Comparison of ENCODE assay signal across 10 mouse cellular contexts in genomic region chr17:28777231-28778005, GRCm38 (mm10). TPM values are rescaled to one million over a fixed set of nuclear protein-coding genes. Genes with fewer than 3 reads are reported as not detected.
DNase-seq lines count a peak whose midpoint lies in the region; ATAC-seq and TF ChIP-seq lines count a peak whose summit lies in the region.
"Had no signal": no experiment of that assay in that cellular context is flagged by ENCODE, and none has a peak within 500 bp of the region (broad histone marks: within the 10 kb centered on the region; RNA-seq: fewer than 3 reads in every experiment).

No protein-coding gene starts in this region.

- H3K4me1 ChIP-seq in hindbrain, postnatal 0 days (ENCODE audit: insufficient read depth, low read length): no peaks in the 10 kb centered on the region
- no peaks in the 10 kb centered on the region for H3K4me1 ChIP-seq in hindbrain, embryonic 11.5 days (replicated peaks; ENCODE audit: control insufficient read depth, insufficient read depth, low read length)
- no peaks in the 10 kb centered on the region for H3K4me1 ChIP-seq in midbrain, embryonic 13.5 days (replicated peaks)

- WGBS in hindbrain, postnatal 0 days: 71% methylated on average over 16 of the region's 16 CpGs
- 83% methylated on average over 16 of the region's 16 CpGs for WGBS in hindbrain, embryonic 11.5 days
- WGBS in midbrain, embryonic 13.5 days: 87% methylated on average over 16 of the region's 16 CpGs

- no peak for TF ChIP-seq CTCF in hindbrain, postnatal 0 days (IDR thresholded peaks at IDR 0.05; ENCODE audit: low read depth)

- intact Hi-C loops in gastrocnemius, postnatal 14 days (cut with DNase I; ENCODE audit: low total_unique reads): no loop called here

- no peaks in the 10 kb centered on the region for H3K27me3 ChIP-seq in hindbrain, postnatal 0 days (ENCODE audit: insufficient read depth, low read length)
- H3K27me3 ChIP-seq in hindbrain, embryonic 11.5 days (ENCODE audit: control insufficient read depth, insufficient read depth, low read length): no peaks in the 10 kb centered on the region
- H3K27me3 ChIP-seq in midbrain, embryonic 13.5 days: no peaks in the 10 kb centered on the region

- H3K9ac ChIP-seq in hindbrain, postnatal 0 days (replicated peaks; ENCODE audit: low read length): no peak overlapping the region
- no peak overlapping the region for H3K9ac ChIP-seq in hindbrain, embryonic 11.5 days (ENCODE audit: low read depth, low read length)
- no peak overlapping the region for H3K9ac ChIP-seq in midbrain, embryonic 13.5 days (replicated peaks)
- H3K9ac ChIP-seq: hindbrain, embryonic 12.5 days; lung, embryonic 14.5 days had no signal

- no peaks in the 10 kb centered on the region for H3K9me3 ChIP-seq in hindbrain, postnatal 0 days (ENCODE audit: low read length)
- no peaks in the 10 kb centered on the region for H3K9me3 ChIP-seq in hindbrain, embryonic 11.5 days (ENCODE audit: control insufficient read depth, low read length)
- H3K9me3 ChIP-seq in midbrain, embryonic 13.5 days: no peaks in the 10 kb centered on the region
- H3K9me3 ChIP-seq: hindbrain, embryonic 12.5 days had no signal

- ATAC-seq in hindbrain, postnatal 0 days: 0 out of 2 replicates have a peak, but pooled peaks have one; percentile 56
- no peak for ATAC-seq in hindbrain, embryonic 11.5 days (ENCODE audit: low FRiP score)
- no peak for ATAC-seq in midbrain, embryonic 13.5 days

- H3K27ac ChIP-seq in hindbrain, postnatal 0 days: no peak overlapping the region
- no peak overlapping the region for H3K27ac ChIP-seq in hindbrain, embryonic 11.5 days (ENCODE audit: low read depth, low read length)
- H3K27ac ChIP-seq in midbrain, embryonic 13.5 days: no peak overlapping the region
- H3K27ac ChIP-seq: hindbrain, embryonic 12.5 days had no signal

- H3K36me3 ChIP-seq in hindbrain, postnatal 0 days (ENCODE audit: insufficient read depth, low read length): no peaks in the 10 kb centered on the region
- H3K36me3 ChIP-seq in hindbrain, embryonic 11.5 days (ENCODE audit: control insufficient read depth, insufficient read depth, low read length): no peaks in the 10 kb centered on the region
- H3K36me3 ChIP-seq in midbrain, embryonic 13.5 days: no peaks in the 10 kb centered on the region
- H3K36me3 ChIP-seq: hindbrain, embryonic 12.5 days had no signal

- H3K4me3 ChIP-seq in hindbrain, postnatal 0 days (ENCODE audit: low read length): no peak overlapping the region
- H3K4me3 ChIP-seq in hindbrain, embryonic 11.5 days (ENCODE audit: low read depth, low read length): no peak overlapping the region
- no peak overlapping the region for H3K4me3 ChIP-seq in midbrain, embryonic 13.5 days (replicated peaks)
- H3K4me3 ChIP-seq: hindbrain, embryonic 12.5 days had no signal

- H3K4me2 ChIP-seq in hindbrain, postnatal 0 days (ENCODE audit: low read depth, low read length): no peak overlapping the region
- no peak overlapping the region for H3K4me2 ChIP-seq in hindbrain, embryonic 11.5 days (replicated peaks; ENCODE audit: low read depth, low read length)
- H3K4me2 ChIP-seq in midbrain, embryonic 13.5 days (replicated peaks): no peak overlapping the region
- H3K4me2 ChIP-seq: hindbrain, embryonic 12.5 days; lung, embryonic 14.5 days had no signal

- peak; percentile 52 for DNase-seq in hindbrain, postnatal 0 days (ENCODE audit: low spot score)
- DNase-seq in hindbrain, embryonic 11.5 days (ENCODE audit: low spot score): no peak
- DNase-seq in 3T3-L1 (ENCODE audit: low read depth, low spot score): peak; percentile 18
- DNase-seq in cerebellum, adult 11 months: peak; percentile 97
- peak; percentile 72 for DNase-seq in gastrocnemius, postnatal 14 days
- no peak for DNase-seq in urinary bladder, postnatal 25 days (ENCODE audit: low spot score)
- no peak for DNase-seq in embryo, embryonic 10.5 days (ENCODE audit: low spot score)
- DNase-seq: lung, embryonic 14.5 days had no signal

RNA-seq across cellular contexts. Expression of gene Mapk13, which starts 8.3 kb away (rescaled TPM):
- total RNA-seq in hindbrain, postnatal 0 days (2014; rRNA removed): 0.37 TPM in 1 of 2 replicates, not detected in the other
- polyA plus RNA-seq in hindbrain, postnatal 0 days (2015; fragmentation: Nextera tagmentation; extraction: Ambion mirVana): 1.7 and 1.9 TPM in 2 replicates
- polyA plus RNA-seq in hindbrain, embryonic 11.5 days (2014; fragmentation: Nextera tagmentation; extraction: Ambion mirVana): 3.3 TPM in 2 replicates
- under 1 TPM; 0.24 to 0.39 TPM for total RNA-seq in gastrocnemius, postnatal 14 days (2021)
- polyA plus RNA-seq in midbrain, embryonic 13.5 days (2015; fragmentation: Nextera tagmentation; extraction: Ambion mirVana): 0.58 and 0.96 TPM in 2 replicates

RNA-seq across cellular contexts. Expression of gene Brpf3, which starts 23.5 kb away (rescaled TPM):
- 10.1 and 16.5 TPM in 2 replicates for total RNA-seq in hindbrain, postnatal 0 days (2014; rRNA removed)
- polyA plus RNA-seq in hindbrain, postnatal 0 days (2015; fragmentation: Nextera tagmentation; extraction: Ambion mirVana): 4.5 and 4.7 TPM in 2 replicates
- 7.1 and 9.8 TPM in 2 replicates for polyA plus RNA-seq in hindbrain, embryonic 11.5 days (2014; fragmentation: Nextera tagmentation; extraction: Ambion mirVana)
- 10 to 100 TPM; 14.5 to 15.0 TPM for total RNA-seq in gastrocnemius, postnatal 14 days (2021)
- polyA plus RNA-seq in midbrain, embryonic 13.5 days (2015; fragmentation: Nextera tagmentation; extraction: Ambion mirVana): 9.2 and 11.0 TPM in 2 replicates

RNA-seq across cellular contexts. Expression of gene AC170998.1, which starts 51.5 kb away (rescaled TPM):
- 2.3 and 4.3 TPM in 2 replicates for total RNA-seq in hindbrain, postnatal 0 days (2014; rRNA removed)
- polyA plus RNA-seq in hindbrain, postnatal 0 days (2015; fragmentation: Nextera tagmentation; extraction: Ambion mirVana): 3.1 and 3.4 TPM in 2 replicates
- polyA plus RNA-seq in hindbrain, embryonic 11.5 days (2014; fragmentation: Nextera tagmentation; extraction: Ambion mirVana): 0.70 and 1.5 TPM in 2 replicates
- total RNA-seq in gastrocnemius, postnatal 14 days (2021): under 1 TPM in 1 of 2 experiments, not detected in 1; 0.53 TPM
- polyA plus RNA-seq in midbrain, embryonic 13.5 days (2015; fragmentation: Nextera tagmentation; extraction: Ambion mirVana): 1.8 and 2.3 TPM in 2 replicates

Comparison
In these comparisons a context has a peak if more than half of its experiments do, and no peak if none do; other contexts are left out.
1. DNase-seq: peak in hindbrain, postnatal 0 days (single experiment), 3T3-L1 (single experiment), cerebellum, adult 11 months (single experiment) and gastrocnemius, postnatal 14 days (single experiment); none in hindbrain, embryonic 11.5 days (single experiment), urinary bladder, postnatal 25 days (single experiment) and embryo, embryonic 10.5 days (single experiment).